Mouse (Mus musculus) MEL (cell line): ENCODE measurements around the gene Masp1.

Source experiments
- POLR2A ChIP-seq, 2 experiments: IDR thresholded peaks; 2 replicates each; pipeline ENCODE4 v1.6.1; 2011 to 2012; ENCODE audit warnings: low read length in 2 of 2, mild to moderate bottlenecking in 2 of 2, control low read depth in 1 of 2, improper control_type of control experiment in 1 of 2, low read depth in 1 of 2, moderate library complexity in 1 of 2; ENCODE audit not compliant: control insufficient read depth in 1 of 2, insufficient read depth in 1 of 2, poor library complexity in 1 of 2
- TAL1 ChIP-seq: IDR thresholded peaks from 2 replicates; pipeline ENCODE4 v1.6.1; 2012; ENCODE audit warnings: mild to moderate bottlenecking, inconsistent platforms, low read length, moderate library complexity, mixed read lengths

- no peak for TF ChIP-seq POLR2A (IDR thresholded peaks at IDR 0.05; ENCODE audit: control insufficient read depth in 1 of 2, insufficient read depth in 1 of 2, low read depth in 1 of 2, low read length in 2 of 2, poor library complexity in 1 of 2)
- TF ChIP-seq TAL1, result no peak
Observed at GRCm38 (mm10) chr16:23483292-23483691, 37.3 kb downstream of the Masp1 start.
